Mouse (Mus musculus) megakaryocyte, embryonic 14.5 days (primary cell): ENCODE results near the gene Ust.

Experiments used
- FLI1 ChIP-seq: IDR thresholded peaks from 2 replicates; pipeline ENCODE4 v1.6.1; 2012; ENCODE audit warnings: low read length, inconsistent platforms, mixed read lengths
- GATA1 ChIP-seq: IDR thresholded peaks from 3 replicates; pipeline ENCODE4 v1.6.1; 2012; ENCODE audit warnings: mixed read lengths, low read length, inconsistent platforms, borderline replicate concordance

DNA sequence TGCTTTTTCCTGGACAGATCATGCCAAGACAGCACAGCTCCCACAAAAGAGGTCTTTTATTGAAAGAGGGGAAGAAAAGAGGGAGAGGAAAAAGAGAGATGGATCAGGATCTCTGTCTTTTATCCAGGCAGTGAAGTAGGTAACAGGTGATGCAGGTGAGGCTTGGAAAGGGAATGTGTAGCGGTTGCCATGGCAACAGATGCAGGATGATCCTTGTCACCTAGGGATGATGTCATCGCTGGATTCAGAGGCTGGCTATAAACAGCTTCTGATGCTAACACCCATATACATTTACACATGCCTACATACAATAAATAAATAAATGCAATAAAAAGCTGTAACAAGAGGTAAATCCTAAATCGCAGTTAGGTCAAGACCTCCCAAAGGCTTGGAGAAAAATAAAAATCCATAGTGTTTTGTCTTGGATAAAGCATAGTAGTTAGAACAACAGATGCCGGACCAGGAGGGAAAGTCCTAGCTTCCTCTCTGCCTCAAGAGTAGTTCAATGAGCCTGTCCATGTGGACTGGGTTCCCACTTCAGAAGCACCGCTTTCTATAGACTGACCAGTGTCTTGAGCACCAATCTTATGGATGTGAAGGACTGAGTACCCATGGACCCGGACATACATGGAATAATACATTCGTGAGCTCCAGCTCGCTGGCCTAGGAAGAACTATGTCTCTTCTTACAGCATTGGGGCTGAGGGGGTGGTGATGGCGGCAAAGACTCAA, 319.4 kb downstream of the Ust start:
- TF ChIP-seq GATA1, result no peak
- no peak for TF ChIP-seq FLI1
